Mouse (Mus musculus) midbrain, embryonic 11.5 days (tissue): ENCODE results near the gene Cpne6. TPM values are rescaled to one million over a fixed set of nuclear protein-coding genes. Genes with fewer than 3 reads are reported as not detected.

Experiments used
- polyA plus RNA-seq: library from polyadenylated mRNA; unstranded; fragments of >200 nt; fragmentation: Nextera tagmentation; extraction: Ambion mirVana; gene quantifications from 2 replicates; pipeline ENCODE4 v1.2.1, GENCODE M21; 2014

Gene Cpne6
- polyA plus RNA-seq, 1 experiment from 2014 or later = 0.23 TPM

Other genes with a start within 250 kb of the Cpne6 start
- gene Dhrs4, start 31.7 kb upstream of the Cpne6 start, polyA plus RNA-seq = 33.9 and 34.8 TPM in 2 replicates
- 8.6 and 9.7 TPM in 2 replicates for gene Carmil3, start 19.8 kb upstream of the Cpne6 start, polyA plus RNA-seq
- not detected in 2 replicates for gene Nrl, start 14.5 kb downstream of the Cpne6 start, polyA plus RNA-seq
- 10.0 and 10.7 TPM in 2 replicates for gene Pck2, start 29.8 kb downstream of the Cpne6 start, polyA plus RNA-seq
- gene Dcaf11, start 49.6 kb downstream of the Cpne6 start, polyA plus RNA-seq = 76.4 and 85.4 TPM in 2 replicates
- 0.92 TPM in 1 of 2 replicates, not detected in the other for gene A730061H03Rik, start 50.0 kb downstream of the Cpne6 start, polyA plus RNA-seq
- not detected in 2 replicates for gene Fitm1, start 65.2 kb downstream of the Cpne6 start, polyA plus RNA-seq
- 111 and 114 TPM in 2 replicates for gene Psme1, start 67.7 kb downstream of the Cpne6 start, polyA plus RNA-seq
- gene Emc9, start 74.9 kb downstream of the Cpne6 start, polyA plus RNA-seq = 8.1 and 8.4 TPM in 2 replicates
- 189 and 202 TPM in 2 replicates for gene Psme2, start 80.7 kb downstream of the Cpne6 start, polyA plus RNA-seq
- gene Rnf31, start 81.3 kb downstream of the Cpne6 start, polyA plus RNA-seq = 8.2 and 9.8 TPM in 2 replicates
- 5.8 and 6.3 TPM in 2 replicates for gene Irf9, start 93.1 kb downstream of the Cpne6 start, polyA plus RNA-seq
- gene Rec8, start 107.6 kb downstream of the Cpne6 start, polyA plus RNA-seq = 2.6 and 3.5 TPM in 2 replicates
- 69.3 and 80.6 TPM in 2 replicates for gene Ipo4, start 125.5 kb downstream of the Cpne6 start, polyA plus RNA-seq
- gene Gm49378, start 127.5 kb downstream of the Cpne6 start, polyA plus RNA-seq = 1.8 and 2.6 TPM in 2 replicates
- 56.6 and 58.1 TPM in 2 replicates for gene Tm9sf1, start 133.4 kb downstream of the Cpne6 start, polyA plus RNA-seq
- 0.87 and 1.1 TPM in 2 replicates for gene Tssk4, start 139.7 kb downstream of the Cpne6 start, polyA plus RNA-seq
- gene Mdp1, start 150.1 kb downstream of the Cpne6 start, polyA plus RNA-seq = 61.9 and 66.2 TPM in 2 replicates
- gene Gmpr2, start 161.5 kb downstream of the Cpne6 start, polyA plus RNA-seq = 55.4 and 61.8 TPM in 2 replicates
- gene Nedd8, start 161.7 kb downstream of the Cpne6 start, polyA plus RNA-seq = 595 and 615 TPM in 2 replicates
- 62.6 and 64.4 TPM in 2 replicates for gene Tinf2, start 171.4 kb downstream of the Cpne6 start, polyA plus RNA-seq
- 0.27 and 0.59 TPM in 2 replicates for gene Tgm1, start 203.5 kb downstream of the Cpne6 start, polyA plus RNA-seq
- 22.0 TPM in 2 replicates for gene Rabggta, start 211.8 kb downstream of the Cpne6 start, polyA plus RNA-seq
- 69.5 and 70.5 TPM in 2 replicates for gene Dhrs1, start 235.2 kb downstream of the Cpne6 start, polyA plus RNA-seq
- 46.2 and 47.4 TPM in 2 replicates for gene Nop9, start 235.2 kb downstream of the Cpne6 start, polyA plus RNA-seq
- gene Cideb, start 248.0 kb downstream of the Cpne6 start, polyA plus RNA-seq = 0.18 and 0.22 TPM in 2 replicates